Mouse (Mus musculus) 416B (cell line): ENCODE results near the gene Rnaseh1.

Experiments
- DNase-seq: peaks from one replicate; pipeline ENCODE4 v3.0.0; 2011; ENCODE audit warnings: low read depth

Gene Rnaseh1

DNA sequence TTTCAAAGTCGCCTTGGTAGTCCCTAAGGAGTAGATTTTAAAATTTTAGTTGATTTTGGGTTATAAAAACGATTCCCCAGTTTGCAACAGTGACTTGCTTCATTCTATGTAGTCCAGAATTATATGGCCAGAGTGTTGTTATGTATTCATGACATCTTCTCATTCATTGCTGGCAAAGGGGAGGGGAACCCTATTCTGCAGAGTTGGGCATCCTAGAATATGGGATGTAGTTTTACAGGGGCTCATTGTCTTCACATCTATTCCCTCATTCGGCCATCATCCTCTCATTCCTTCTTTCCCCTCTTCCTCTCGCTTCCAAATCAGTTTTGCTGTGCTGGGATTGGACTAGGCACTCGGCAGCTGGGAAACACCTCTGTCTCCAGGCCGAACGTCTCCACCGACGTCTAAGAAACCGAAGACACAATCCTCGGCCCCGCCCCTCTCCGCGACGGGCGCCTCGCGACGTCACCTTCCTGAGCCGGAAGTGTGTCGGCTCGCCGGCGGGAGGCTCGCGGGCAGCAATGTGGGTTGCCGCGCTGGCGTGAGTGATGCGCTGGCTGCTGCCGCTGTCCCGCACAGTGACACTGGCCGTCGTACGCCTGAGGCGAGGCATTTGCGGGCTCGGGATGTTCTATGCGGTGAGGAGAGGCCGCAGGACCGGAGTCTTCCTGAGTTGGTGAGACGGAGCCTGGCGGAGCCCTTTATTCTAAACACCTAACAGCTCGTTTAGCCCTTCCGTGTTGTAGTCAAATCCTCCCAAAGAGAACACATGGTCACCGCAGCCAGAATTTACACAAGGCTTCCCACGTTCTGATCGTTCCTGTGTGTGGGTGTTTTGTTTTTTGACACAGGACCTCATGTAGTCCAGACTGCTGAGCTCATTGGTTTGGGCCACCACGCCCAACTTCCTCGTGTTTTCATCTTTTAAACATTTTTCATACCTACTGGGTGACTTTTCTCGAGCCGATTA is at the start of gene Rnaseh1:
TSS of gene Rnaseh1 (plus strand) at position 462 of the 970 bp plus-strand sequence.
- peak; percentile 86 for DNase-seq

DNA sequence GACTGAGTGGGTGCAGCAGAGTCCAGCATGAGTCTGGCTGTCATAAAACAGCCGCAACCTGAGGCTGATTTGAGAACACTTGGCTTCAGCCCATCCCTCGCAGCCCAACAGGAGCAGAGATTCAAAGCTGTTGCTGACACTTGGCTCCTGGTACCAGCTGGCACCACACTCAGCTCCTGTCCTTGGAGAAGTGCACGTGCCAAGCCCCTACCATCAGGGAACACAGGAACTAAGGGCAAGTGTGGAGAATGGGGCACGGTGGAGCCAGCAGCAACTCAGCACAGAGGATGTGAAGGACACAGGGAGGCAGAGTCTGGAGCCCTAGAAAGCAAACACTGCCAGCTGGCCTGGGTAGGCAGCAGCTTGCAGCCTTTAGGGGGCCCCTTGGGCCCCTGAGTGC is 47.1 kb upstream of the Rnaseh1 start:
- DNase-seq, result no peak

DNA sequence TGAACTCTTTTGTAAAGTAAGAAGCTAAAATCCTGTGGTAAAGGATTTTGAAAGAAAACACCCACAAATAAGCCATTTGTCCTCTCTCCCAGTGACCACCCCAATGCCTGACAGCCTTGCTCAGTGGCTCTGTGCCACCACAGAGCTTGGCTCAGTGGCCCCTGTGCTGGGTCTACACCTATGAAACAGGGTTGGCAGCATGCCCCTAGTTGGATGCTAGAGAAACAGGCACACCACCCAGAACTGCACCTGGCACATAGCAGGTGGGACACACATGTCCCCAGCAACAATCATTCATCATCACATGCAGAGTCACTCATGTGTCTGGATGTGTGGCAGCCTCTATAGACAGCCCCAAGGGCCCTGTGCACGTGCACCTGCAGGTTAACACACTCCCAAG is 45.9 kb upstream of the Rnaseh1 start:
- no peak for DNase-seq

DNA sequence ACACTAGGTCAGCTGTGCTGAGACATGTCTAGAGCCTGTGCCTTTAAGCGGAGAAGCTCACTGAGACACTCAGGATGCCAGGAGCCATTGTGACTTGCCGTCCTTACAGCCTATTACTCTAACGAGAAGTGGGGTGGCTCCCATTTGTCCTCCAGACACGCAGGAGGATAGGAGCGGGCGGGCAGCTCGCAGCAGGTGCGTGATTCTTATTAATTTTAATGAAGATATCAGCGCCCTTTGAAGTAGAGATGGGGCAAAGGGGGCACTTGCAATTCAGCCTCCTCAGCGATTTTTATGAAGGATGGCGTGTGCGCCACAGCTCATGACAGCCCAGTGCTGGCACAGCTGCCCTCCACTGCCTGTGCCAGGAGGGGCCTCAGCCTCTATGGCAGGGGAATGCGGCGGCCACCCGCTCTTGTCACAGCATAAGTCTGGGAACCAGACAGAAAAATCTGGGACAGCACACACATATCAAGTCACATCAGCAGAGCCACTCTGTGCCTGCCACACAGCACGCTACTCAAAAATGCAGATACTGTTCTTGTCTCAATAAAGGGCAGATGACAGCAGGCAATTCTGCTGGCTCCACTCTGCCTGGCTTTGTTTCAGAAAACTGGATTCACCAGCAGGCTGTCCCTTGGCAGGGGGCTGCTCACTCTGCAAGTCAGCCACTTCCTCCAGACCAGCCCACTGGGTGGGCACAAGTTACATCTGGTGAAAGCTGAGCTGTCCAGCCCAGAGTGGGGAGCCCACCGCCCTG is 41.7 kb upstream of the Rnaseh1 start:
- no peak for DNase-seq

DNA sequence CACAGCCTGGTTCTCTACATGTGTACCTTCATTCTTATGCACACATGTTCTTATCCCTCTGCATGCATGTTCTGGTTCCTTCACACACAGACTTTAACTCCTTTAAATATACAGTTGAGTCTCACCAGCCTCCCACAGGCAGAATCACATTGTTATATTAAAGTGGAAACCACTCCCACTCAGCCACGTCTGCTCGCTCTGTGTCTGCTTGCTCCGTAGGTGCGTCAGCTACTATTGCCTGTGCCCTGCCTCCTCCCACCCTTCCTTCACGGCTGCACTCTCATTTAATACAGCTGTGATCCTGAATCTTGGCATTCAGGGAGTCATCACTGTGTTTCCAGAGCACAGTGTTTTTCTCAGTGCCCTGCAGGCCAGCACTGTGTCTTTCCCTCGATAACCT is 37.0 kb upstream of the Rnaseh1 start:
- DNase-seq, result no peak

DNA sequence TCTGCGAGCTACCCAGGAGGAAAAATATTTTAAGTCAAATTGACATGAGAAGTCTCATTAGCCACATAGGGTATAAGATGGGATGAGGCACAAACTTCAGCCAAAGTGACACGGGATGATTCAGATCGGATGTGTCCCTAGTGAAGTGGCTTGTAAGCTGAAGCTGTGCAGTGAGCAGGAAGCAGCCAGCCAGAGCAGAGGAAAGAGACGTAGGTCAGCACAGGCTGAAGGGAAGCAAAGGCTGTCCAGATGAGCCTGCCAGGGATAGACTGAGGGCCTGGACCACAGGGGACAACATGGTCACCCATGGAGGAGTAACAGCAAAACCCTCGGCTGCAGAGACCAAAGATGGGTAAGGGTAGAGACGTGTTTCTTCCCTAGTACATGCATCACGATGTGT is 35.0 kb upstream of the Rnaseh1 start:
- no peak for DNase-seq

DNA sequence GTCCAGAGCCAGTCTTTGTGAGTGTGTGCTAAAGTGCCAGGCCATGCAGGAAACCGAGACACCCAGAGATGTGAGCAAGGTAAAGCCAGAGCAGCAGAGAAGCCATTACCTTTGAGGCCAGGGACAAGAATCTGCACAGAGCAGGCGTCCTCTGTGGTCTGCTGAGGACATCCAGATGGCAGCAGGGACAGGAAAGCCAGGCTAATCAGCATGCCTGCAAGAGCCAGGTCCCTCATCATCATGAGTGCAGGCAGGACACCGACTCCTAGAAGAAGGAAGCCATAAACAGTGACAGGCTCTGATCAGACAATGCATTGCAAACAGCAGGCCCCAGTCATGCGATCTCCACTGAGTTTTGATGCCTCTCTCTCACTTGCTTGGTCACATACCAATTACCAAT is 32.1 kb upstream of the Rnaseh1 start:
- no peak for DNase-seq

DNA sequence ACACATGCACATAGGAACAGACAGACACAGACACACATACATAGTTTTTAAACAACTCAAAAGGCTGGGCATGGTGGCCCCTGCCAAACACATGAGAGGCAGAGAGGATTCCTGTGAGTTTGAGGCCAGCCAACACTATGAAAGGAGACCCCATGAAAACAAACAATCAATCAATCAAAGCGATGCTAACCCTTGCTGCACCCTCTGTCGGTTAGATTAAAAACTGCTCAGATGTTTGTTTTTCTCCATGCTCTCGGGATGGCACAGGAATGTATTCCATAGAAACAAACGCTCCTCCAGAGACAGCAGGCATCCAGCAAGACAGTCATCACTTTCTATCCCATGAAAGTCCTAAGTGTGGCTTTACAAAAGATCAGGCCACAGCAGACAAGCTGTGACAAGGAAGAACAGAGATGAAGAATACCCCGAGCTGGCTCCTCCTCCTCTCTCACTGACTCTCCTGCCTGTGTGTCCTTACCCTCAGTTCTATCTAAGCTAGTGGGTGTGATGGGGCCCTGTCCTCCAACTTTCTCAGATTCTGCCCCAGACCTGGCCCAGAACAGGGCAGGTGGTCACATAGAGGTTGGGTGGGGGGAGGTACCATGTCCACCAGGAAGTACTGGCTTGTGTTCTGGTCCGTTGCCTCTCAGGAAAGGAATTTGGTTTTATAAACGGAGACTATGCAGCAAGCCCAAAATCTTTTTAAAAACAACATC is 27.8 kb upstream of the Rnaseh1 start:
- no peak for DNase-seq

DNA sequence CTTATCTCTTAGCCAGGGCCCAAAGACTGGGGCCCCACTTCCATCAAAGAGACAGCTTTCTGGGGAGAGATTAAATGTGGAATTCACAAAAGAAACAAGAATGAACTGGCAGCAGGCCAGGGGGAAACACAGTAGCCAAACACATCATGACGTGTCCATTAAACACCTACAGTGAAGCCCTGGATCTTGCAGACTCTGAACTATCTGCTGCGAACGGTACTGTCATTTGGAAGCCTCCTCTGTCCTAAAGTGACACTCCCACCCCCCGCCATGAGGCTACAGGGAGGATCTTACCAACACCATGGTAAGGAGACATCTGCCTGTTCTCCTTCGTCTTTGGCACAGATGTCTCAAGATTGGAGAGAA is 27.3 kb upstream of the Rnaseh1 start:
- DNase-seq, result no peak

DNA sequence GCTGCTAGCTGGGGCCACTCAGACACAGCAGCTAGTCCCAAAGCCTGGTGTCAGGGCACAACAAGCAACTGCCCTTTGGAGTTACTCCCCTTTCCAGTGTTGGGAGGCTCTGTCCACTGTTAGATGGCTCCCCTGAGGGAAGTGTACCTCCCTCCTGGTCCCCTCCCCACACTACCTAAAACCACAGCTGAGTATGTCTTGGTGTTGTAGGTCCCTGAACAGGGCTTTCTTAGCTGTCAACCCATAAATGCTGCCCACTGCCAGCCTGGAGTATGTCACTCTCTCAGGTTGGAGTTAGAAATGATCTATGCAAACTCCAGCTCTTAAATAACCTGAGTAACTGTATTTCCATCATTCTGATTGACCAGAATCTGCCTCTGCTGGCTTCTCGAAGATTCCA is 26.8 kb upstream of the Rnaseh1 start:
- DNase-seq, result no peak

DNA sequence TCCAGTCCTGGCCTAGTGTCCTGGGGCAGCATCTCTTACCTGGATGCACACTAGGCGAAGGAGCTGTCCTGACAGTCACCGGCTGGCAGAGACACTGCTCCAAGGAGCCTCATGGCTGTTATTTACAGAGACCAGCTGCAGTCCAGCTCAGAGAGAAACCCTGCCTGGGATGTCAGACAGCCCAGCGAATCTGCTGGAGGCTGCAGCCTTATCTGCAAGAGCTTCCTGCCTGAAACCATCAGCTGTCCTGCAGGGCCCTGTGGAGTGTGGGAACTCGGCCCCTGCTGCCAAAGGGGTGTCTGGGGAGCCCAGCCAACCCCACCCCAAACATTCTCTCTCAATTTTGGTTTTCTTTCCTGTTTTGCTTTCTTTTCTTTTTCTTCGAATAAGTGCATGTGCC is 26.2 kb upstream of the Rnaseh1 start, which contains the start of gene Colec11:
TSS of gene Colec11 (minus strand) at position 183 of the 400 bp plus-strand sequence.
- DNase-seq, result no peak

DNA sequence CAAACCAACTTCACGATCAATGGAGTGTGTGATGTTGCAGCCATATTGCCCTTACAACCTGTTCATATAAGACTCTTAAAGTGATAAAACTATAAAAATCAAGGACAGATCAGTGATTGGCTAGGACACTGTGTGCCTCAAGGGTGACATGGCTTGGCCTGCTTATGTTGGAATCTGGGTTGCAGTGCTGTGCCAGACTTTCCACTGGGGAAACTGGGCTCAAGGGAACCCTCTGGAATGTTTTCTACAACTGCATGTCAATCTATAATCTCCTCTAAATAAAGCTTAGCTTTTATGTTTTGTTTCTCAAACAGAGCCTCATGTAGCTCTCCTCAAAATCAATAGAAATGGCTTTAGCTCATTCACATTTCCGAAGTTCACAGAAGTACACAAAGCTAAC is 25.2 kb upstream of the Rnaseh1 start:
- DNase-seq, result no peak

DNA sequence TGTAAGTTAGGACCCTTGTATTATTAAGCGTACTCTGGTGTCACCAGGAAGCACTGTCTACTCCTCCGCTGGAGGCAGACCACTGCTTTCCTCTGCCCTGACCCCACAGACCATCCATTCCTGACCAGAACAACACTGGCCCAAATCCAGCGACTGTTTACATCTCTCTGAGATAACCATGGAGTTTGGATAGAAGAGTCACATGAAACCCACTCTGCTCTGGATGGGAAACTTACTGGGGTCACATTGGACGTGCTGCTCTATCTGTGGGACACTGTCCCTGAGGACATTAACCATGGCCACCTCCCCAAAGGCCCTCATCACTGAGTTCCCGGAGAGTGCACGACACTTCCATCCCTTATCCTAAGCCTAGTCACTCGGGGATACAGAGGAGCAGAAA is 24.0 kb upstream of the Rnaseh1 start:
- DNase-seq, result no peak

DNA sequence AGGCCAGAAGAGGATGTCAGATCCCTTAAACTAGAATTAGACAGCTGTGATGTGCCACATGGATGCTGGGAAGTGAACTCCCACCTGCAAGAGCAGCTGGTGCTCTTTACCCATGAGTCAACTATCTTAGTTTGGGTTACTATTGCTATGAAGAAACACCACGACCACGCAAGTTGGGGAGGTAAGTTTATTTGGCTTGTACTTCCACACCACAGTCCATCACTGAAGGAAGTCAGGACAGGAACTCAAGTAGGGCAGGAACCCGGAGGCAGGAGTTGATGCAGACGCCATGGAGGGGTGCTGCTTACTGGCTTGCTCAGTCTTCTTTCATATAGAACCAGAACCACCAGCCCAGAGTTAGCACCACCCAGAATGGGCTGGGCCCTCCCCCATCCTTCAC is 22.3 kb upstream of the Rnaseh1 start:
- peak; percentile 18 for DNase-seq

DNA sequence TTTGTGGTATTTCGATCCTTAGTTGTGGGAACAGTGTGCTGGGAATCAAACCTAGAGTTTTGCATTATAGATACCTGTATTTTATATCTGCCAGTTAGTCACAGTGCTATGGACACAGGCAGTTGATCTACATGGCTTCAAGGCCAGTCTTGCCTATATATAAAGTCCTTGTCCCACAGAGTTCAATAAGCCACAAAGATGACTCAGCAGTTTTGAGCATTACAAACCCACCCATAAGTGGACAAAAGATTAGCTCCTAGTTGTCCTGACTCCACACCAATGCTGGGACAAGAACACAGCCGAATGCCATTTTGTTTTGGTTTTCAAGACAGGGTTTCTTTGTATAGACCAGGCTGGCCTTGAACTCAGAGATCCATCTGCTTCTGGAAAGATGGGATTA is 21.0 kb upstream of the Rnaseh1 start:
- peak; percentile 59 for DNase-seq

DNA sequence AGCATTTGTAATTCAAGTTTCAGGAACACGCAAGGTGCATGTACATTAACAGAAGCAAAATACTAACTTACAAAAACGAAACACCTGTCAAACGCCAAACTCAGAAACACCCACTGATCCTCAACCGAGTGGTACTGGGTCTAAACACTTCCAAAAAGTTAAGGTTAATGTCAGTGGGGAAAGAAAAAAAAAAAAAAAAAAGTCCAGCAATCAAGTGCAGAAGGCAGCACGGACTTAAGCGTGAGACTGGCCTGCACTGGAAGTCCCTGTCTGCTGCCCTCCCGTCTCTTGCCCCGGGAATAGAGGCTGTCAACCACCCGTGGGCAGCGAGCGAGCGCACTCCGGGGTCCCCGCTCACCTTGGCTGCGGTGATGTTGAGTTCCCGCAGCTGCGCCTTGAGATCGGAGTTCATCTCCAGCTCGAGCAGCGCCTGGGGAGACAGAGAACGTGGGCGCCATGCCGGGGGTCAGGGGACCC is 14.3 kb upstream of the Rnaseh1 start:
- peak; percentile 50 for DNase-seq

DNA sequence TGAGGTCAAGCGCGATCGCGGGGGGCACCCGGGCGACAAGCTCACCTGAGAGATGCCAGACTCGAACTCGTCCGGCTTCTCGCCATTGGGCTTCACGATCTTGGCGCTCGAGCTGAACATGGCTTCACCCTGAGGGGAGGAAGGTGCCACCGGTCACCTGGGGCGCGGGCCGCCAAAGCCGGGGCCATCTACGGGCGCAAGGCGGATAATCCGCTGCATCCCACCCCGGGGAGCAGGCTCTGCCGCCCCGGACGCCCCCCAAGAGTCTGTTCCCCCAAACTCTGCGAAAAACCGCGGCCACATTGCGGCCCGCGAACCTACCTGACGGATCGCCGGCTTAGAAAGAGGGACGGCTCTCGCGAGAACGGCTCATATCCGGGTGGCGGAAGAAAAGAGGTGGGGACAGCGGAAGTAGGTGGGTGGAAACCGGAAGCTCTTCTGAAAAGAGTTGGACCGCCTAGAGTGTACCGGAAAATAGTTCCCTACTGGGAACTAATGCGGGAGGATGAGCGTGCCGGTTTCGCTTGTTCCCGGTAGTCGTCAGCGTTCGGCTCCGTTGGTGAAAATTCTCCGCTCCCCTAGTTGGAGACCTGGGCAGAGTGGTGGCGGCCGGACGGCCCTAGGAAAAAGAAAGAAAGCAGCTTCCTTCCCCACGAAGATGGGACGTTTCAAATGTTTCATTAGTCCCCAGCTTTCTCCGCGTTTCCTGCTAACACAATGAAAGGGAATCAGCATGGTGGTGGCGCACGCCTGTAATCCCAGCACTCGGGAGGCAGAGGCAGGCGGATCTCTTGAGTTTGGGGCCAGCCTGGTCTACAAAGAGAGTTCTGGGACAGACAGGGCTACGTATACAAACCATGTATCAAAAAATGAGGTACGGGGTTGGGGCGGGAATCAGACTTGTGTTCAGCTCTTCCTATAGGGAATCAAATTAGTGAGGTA is 13.6 kb upstream of the Rnaseh1 start, which contains the start of gene Rps7:
TSS of gene Rps7 (minus strand) at position 419 of the 942 bp plus-strand sequence.
- DNase-seq, result peak; percentile 97

DNA sequence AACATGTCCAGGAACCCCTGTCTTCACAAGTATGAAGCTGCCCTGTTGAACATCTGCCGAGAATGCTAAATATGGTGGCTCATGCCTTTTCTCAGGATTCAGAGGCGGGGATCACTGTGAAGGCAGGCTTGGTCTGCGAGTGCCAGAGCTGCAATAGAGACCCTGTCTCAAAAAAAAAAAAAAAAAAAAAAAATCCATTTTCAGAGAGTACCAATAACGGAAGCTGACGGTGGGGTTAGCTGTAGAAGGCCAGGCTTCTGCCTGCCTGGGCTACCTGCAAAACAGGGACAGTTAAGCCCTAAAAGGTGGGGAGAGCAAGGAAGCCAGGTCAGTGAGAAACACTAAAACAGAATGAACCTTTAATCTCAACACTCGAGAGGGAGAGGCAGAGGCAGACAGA is 12.9 kb upstream of the Rnaseh1 start:
- no peak for DNase-seq

DNA sequence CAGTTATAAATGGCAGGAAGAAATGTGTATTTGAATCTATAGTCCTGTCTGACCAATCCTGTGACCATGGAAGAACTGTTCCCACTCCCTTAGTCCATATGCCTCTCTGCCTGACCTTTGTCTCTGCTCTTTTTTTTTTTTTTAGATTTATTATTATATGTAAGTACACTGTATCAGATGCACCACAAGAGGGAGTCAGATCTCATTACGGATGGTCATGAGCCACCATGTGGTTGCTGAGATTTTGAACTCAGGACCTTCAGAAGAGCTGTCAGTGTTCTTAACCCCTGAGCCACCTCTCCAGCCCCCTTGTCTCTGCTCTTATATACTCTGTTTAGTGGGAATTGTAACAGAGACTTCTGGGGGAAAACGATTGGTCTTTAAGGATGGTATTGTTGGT is 10.6 kb upstream of the Rnaseh1 start:
- DNase-seq, result no peak

DNA sequence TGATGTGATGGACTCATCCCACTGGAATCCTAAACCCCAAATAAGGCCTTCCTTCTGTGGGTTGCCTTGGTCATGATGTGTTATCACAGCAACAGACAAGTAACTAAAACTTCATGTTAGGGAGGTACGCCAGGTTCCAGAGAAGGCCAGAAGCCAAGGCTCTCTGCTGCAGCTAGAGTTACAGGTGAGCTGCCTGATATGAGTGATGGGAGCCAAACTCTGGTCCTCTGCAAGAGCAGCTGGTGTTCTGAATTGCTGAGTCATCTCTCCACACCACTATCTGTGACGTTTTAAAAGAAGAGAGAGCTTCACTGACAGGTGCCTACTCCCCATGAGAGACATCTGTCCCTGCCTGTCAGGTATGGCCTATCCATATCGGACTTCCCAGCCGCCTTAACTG is 13.2 kb downstream of the Rnaseh1 start:
- DNase-seq, result no peak

DNA sequence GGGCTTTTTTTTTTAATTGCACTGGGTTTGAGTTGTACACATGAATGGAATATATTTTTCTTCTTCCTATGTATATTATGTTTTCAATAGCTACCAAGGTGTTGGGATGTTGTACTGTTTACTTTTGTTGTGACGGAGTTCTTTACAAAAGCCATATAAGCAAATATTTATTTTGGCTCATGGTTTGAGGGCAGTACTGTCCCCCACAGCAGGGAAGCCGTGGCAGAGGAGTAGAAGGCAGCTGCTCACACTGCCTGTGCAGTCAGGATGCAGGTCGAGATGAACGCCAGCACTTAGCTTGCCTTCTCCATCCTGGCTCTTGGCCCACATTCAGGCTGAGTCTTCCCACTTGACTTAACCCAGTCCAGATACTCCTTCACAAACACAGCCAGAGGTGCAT is 17.3 kb downstream of the Rnaseh1 start:
- no peak for DNase-seq
